Mouse (Mus musculus): ENCODE results near the gene Lcp1. TPM values are rescaled to one million over a fixed set of nuclear protein-coding genes. Genes with fewer than 3 reads are reported as not detected.

The Lcp1 gene
- total RNA-seq, 2 experiments from 2014 or later = 6.0 to 8.2 TPM

GRCm38 (mm10) chr14:75246024-75247000, 115.4 kb downstream of the Lcp1 start:
- intact Hi-C loops (cut with DNase I; ENCODE audit: low total_unique reads) = no loop called here
- DNase-seq = no peak

GRCm38 (mm10) chr14:75250432-75250831, 119.5 kb downstream of the Lcp1 start:
- intact Hi-C loops (cut with DNase I; ENCODE audit: low total_unique reads) = no loop called here
- no peak for DNase-seq

GRCm38 (mm10) chr14:75256521-75256920, 125.6 kb downstream of the Lcp1 start:
- no peak for DNase-seq
- intact Hi-C loops (cut with DNase I; ENCODE audit: low total_unique reads) = no loop called here

- no peak for DNase-seq
- intact Hi-C loops (cut with DNase I; ENCODE audit: low total_unique reads) = no loop called here
Observed at GRCm38 (mm10) chr14:75269531-75269930, 138.6 kb downstream of the Lcp1 start.

GRCm38 (mm10) chr14:75279716-75280115, 148.8 kb downstream of the Lcp1 start:
- no peak for DNase-seq
- intact Hi-C loops (cut with DNase I; ENCODE audit: low total_unique reads) = no loop called here

GRCm38 (mm10) chr14:75280406-75280805, 149.5 kb downstream of the Lcp1 start:
- intact Hi-C loops (cut with DNase I; ENCODE audit: low total_unique reads) = no loop called here
- DNase-seq = no peak

Small RNAs within 50 kb of the gene (microRNA-seq; reads per million reads assigned to microRNA genes)
- gene Gm44482 = 0 reads per million in 2 experiments

Other genes starting within 250 kb of the Lcp1 start
- gene Lrch1, start 183.2 kb upstream of the Lcp1 start, total RNA-seq (2021) = 1 to 10 TPM; 5.5 to 6.6 TPM
- under 1 TPM; 0.21 to 0.29 TPM for gene Rubcnl, start 115.1 kb upstream of the Lcp1 start, total RNA-seq (2021)
- not detected for gene Lrrc63, start 220 bp upstream of the Lcp1 start, total RNA-seq (2021)
- gene Cpb2, start 111.2 kb downstream of the Lcp1 start, total RNA-seq (2021) = not detected
- 10 to 100 TPM; 14.4 to 16.6 TPM for gene Zc3h13, start 153.3 kb downstream of the Lcp1 start, total RNA-seq (2021)